Mouse (Mus musculus) limb, embryonic 13.5 days (tissue): ENCODE measurements around the gene Adrm1. TPM values are rescaled to one million over a fixed set of nuclear protein-coding genes. Genes with fewer than 3 reads are reported as not detected.

Experiments used
- ATAC-seq: fragments of 200-750 bp; cut with Nextera tagmentation; 2 replicates; pipeline ENCODE4 v1.8.0; 2017; ENCODE audit warnings: low read depth, moderate number of reproducible peaks, moderate TSS enrichment; ENCODE audit not compliant: low FRiP score
- H3K27ac ChIP-seq: fragments of 300-500 bp; sonication (generic); 2 replicates; pipeline ENCODE4 v1.5.1; 2015; ENCODE audit warnings: inconsistent platforms, mild to moderate bottlenecking, moderate library complexity
- H3K27me3 ChIP-seq: fragments of 300-500 bp; sonication (generic); 2 replicates; pipeline ENCODE4 v1.6.1; 2015; ENCODE audit warnings: mild to moderate bottlenecking, inconsistent platforms
- H3K36me3 ChIP-seq: fragments of 300-500 bp; sonication (generic); 2 replicates; pipeline ENCODE4 v1.6.1; 2015; ENCODE audit warnings: inconsistent platforms, mild to moderate bottlenecking, moderate library complexity
- H3K4me1 ChIP-seq: fragments of 300-500 bp; sonication (generic); 2 replicates; pipeline ENCODE4 v1.6.1; 2015; ENCODE audit warnings: inconsistent platforms
- H3K4me2 ChIP-seq: fragments of 300-500 bp; sonication (generic); replicated peaks from 2 replicates; pipeline ENCODE4 v1.6.1; 2015; ENCODE audit warnings: inconsistent platforms, mild to moderate bottlenecking, moderate library complexity
- H3K4me3 ChIP-seq: fragments of 300-500 bp; sonication (generic); 2 replicates; pipeline ENCODE4 v1.5.1; 2015; ENCODE audit warnings: moderate library complexity, mild to moderate bottlenecking, inconsistent platforms
- H3K9ac ChIP-seq: fragments of 300-500 bp; sonication (generic); 2 replicates; pipeline ENCODE4 v1.6.1; 2015; ENCODE audit warnings: mild to moderate bottlenecking, inconsistent platforms
- H3K9me3 ChIP-seq: fragments of 300-500 bp; sonication (generic); 2 replicates; pipeline ENCODE4 v1.6.1; 2016; ENCODE audit warnings: inconsistent platforms
- WGBS: fragments of 180-500 bp; shearing (Covaris S2); methylation state at CpG from one replicate; pipeline ENCODE4 v1.1.7; 2015; 5-methylcytosine and 5-hydroxymethylcytosine counted together
- microRNA-seq: library from miRNA; unstranded; fragments of <30 nt; microRNA quantifications from one replicate; pipeline ENCODE4, GENCODE M21; 2016
- polyA plus RNA-seq: library from polyadenylated mRNA; unstranded; fragments of >200 nt; fragmentation: Nextera tagmentation; extraction: Ambion mirVana; gene quantifications from 2 replicates; pipeline ENCODE4 v1.2.1, GENCODE M21; 2015

Gene Adrm1
- polyA plus RNA-seq, 1 experiment from 2014 or later: 196 TPM

GRCm38 (mm10) chr2:180222250-180222649 is 51.0 kb downstream of the Adrm1 start:
- Histone ChIP-seq H3K4me2 (peak overlapping the region; percentile 98), H3K4me1 (peaks cover 50% of the 10 kb centered on the region), H3K27me3 (peaks cover 47% of the 10 kb centered on the region), H3K9me3 (no peaks in the 10 kb centered on the region), H3K36me3 (no peaks in the 10 kb centered on the region), H3K27ac (no peak overlapping the region), H3K4me3 (no peak overlapping the region), H3K9ac (no peak overlapping the region)
- ATAC-seq: no peak
- 12% methylated on average over 6 of the region's 6 CpGs for WGBS

- peak overlapping the region; percentile 67 for H3K4me3 ChIP-seq
- H3K27ac ChIP-seq: no peak overlapping the region
- peaks cover 64% of the 10 kb centered on the region for H3K4me1 ChIP-seq
- WGBS: 1% methylated on average over 10 of the region's 13 CpGs
- peaks cover 51% of the 10 kb centered on the region for H3K27me3 ChIP-seq
- peak overlapping the region; percentile 67 for H3K9ac ChIP-seq
- H3K36me3 ChIP-seq: no peaks in the 10 kb centered on the region
- H3K9me3 ChIP-seq: no peaks in the 10 kb centered on the region
- ATAC-seq: no peak
- peak overlapping the region; percentile 98 for H3K4me2 ChIP-seq
Observed at GRCm38 (mm10) chr2:180224647-180225043, 53.4 kb downstream of the Adrm1 start.

GRCm38 (mm10) chr2:180225044-180225761 is 53.9 kb downstream of the Adrm1 start:
- peaks cover 51% of the 10 kb centered on the region for H3K27me3 ChIP-seq
- H3K4me3 ChIP-seq: peak overlapping the region; percentile 67
- no peaks in the 10 kb centered on the region for H3K36me3 ChIP-seq
- H3K9ac ChIP-seq: peak overlapping the region; percentile 67
- H3K4me1 ChIP-seq: peaks cover 60% of the 10 kb centered on the region
- peak overlapping the region; percentile 98 for H3K4me2 ChIP-seq
- ATAC-seq: no peak; the same call in 1 of the 2 replicates
- no peaks in the 10 kb centered on the region for H3K9me3 ChIP-seq
- no peak overlapping the region; the same call in 1 of the 2 replicates for H3K27ac ChIP-seq
- WGBS: under 1% methylated on average over 51 of the region's 55 CpGs

Small RNAs within 50 kb of the gene (microRNA-seq; reads per million reads assigned to microRNA genes)
- not detected for gene Mir7005

Other genes with a start within 250 kb of the Adrm1 start
- 2.7 and 3.3 TPM in 2 replicates for gene Taf4, start 194.8 kb upstream of the Adrm1 start, polyA plus RNA-seq
- gene Lsm14b, start 146.5 kb upstream of the Adrm1 start, polyA plus RNA-seq: 11.2 and 11.7 TPM in 2 replicates
- gene Psma7, start 129.1 kb upstream of the Adrm1 start, polyA plus RNA-seq: 612 and 628 TPM in 2 replicates
- gene Ss18l1, start 129.0 kb upstream of the Adrm1 start, polyA plus RNA-seq: 6.0 and 6.5 TPM in 2 replicates
- gene Mtg2, start 100.9 kb upstream of the Adrm1 start, polyA plus RNA-seq: 29.5 and 29.9 TPM in 2 replicates
- not detected in 2 replicates for gene Hrh3, start 67.0 kb upstream of the Adrm1 start, polyA plus RNA-seq
- gene Osbpl2, start 52.2 kb upstream of the Adrm1 start, polyA plus RNA-seq: 38.7 and 40.1 TPM in 2 replicates
- gene Lama5, start 54.4 kb downstream of the Adrm1 start, polyA plus RNA-seq: 15.6 and 15.8 TPM in 2 replicates
- 572 and 605 TPM in 2 replicates for gene Rps21, start 85.9 kb downstream of the Adrm1 start, polyA plus RNA-seq
- gene Cables2, start 102.0 kb downstream of the Adrm1 start, polyA plus RNA-seq: 14.7 and 16.6 TPM in 2 replicates
- gene Rbbp8nl, start 118.4 kb downstream of the Adrm1 start, polyA plus RNA-seq: 1.00 and 1.2 TPM in 2 replicates
- gene Gata5, start 163.2 kb downstream of the Adrm1 start, polyA plus RNA-seq: 0.06 TPM in 1 of 2 replicates, not detected in the other